12 mouse cellular contexts compared by ENCODE assay signal in the genomic region with DNA sequence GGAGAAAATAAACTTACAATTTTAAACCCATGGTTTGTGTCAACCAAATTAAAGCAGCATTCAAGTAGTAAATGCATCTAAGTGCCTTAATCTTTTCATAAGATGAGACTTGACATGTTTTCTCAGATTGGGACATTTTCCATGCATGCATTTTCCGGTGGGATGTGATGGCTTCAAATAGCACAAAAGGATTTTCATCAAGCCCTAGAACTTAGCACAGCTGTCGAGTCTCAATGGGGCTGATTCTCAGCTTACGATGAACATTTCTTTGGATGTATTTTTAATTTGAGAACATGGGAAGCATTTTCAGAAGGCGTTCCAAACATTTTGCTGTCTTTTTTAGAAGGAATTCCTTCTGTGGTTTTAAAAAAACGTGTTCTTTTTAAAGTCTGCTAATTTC. TPM values are rescaled to one million over a fixed set of nuclear protein-coding genes. Genes with fewer than 3 reads are reported as not detected.
DNase-seq lines count a peak whose midpoint lies in the region; ATAC-seq and TF ChIP-seq lines count a peak whose summit lies in the region.
"Had no signal": no experiment of that assay in that cellular context is flagged by ENCODE, and none has a peak within 500 bp of the region (broad histone marks: within the 10 kb centered on the region; RNA-seq: fewer than 3 reads in every experiment).

No protein-coding gene starts in this region.

- no peaks in the 10 kb centered on the region for H3K9me3 ChIP-seq in G1E (replicated peaks)
- no peaks in the 10 kb centered on the region for H3K9me3 ChIP-seq in limb, embryonic 14.5 days (ENCODE audit: control insufficient read depth, low read length)
- H3K9me3 ChIP-seq: forebrain, embryonic 12.5 days; heart, embryonic 12.5 days had no signal

- peak overlapping the region; percentile 45; the same call in 1 of the 2 replicates for H3K27ac ChIP-seq in limb, embryonic 14.5 days (replicated peaks; ENCODE audit: low read depth, low read length)
- H3K27ac ChIP-seq: forebrain, embryonic 12.5 days had no signal

- TF ChIP-seq CTCF in G1E (IDR thresholded peaks at IDR 0.05; ENCODE audit: low read depth, low read length), result no peak

- WGBS in limb, embryonic 14.5 days, result 39% methylated on average over 5 of the region's 5 CpGs

- no peak for ATAC-seq in G1E (ENCODE audit: extremely low read depth, insufficient number of reproducible peaks, low FRiP score, poor library complexity, severe bottlenecking)
- no peak; the same call in 1 of the 2 replicates for ATAC-seq in limb, embryonic 14.5 days (ENCODE audit: low FRiP score, low read depth)

- no peak for TF ChIP-seq POLR2A in limb, embryonic 14.5 days (IDR thresholded peaks at IDR 0.05; ENCODE audit: borderline replicate concordance, extremely low read depth, insufficient read depth, insufficient read length)

- H3K9ac ChIP-seq in limb, embryonic 14.5 days (ENCODE audit: low read depth, low read length, severe bottlenecking), result no peak overlapping the region
- H3K9ac ChIP-seq: forebrain, embryonic 12.5 days; heart, embryonic 12.5 days had no signal

- H3K4me2 ChIP-seq in limb, embryonic 14.5 days (replicated peaks; ENCODE audit: low read depth, low read length, severe bottlenecking), result 0 out of 2 replicates have a peak overlapping the region, but pooled peaks have one; percentile 1
- H3K4me2 ChIP-seq: forebrain, embryonic 12.5 days; midbrain, embryonic 11.5 days had no signal

- H3K4me3 ChIP-seq in G1E (ENCODE audit: low read depth, low read length), result peak overlapping the region; percentile 23; the same call in 1 of the 2 replicates
- H3K4me3 ChIP-seq in limb, embryonic 14.5 days (replicated peaks; ENCODE audit: low read length), result no peak overlapping the region
- H3K4me3 ChIP-seq: forebrain, embryonic 12.5 days; heart, embryonic 12.5 days had no signal

- no peaks in the 10 kb centered on the region for H3K27me3 ChIP-seq in G1E (ENCODE audit: insufficient read depth, low read length)
- no peaks in the 10 kb centered on the region for H3K27me3 ChIP-seq in limb, embryonic 14.5 days (ENCODE audit: control insufficient read depth, insufficient read depth, low read length)
- H3K27me3 ChIP-seq: forebrain, embryonic 12.5 days; heart, embryonic 12.5 days had no signal

- H3K36me3 ChIP-seq in G1E (replicated peaks), result no peaks in the 10 kb centered on the region
- H3K36me3 ChIP-seq in limb, embryonic 14.5 days (ENCODE audit: control insufficient read depth, insufficient read depth, low read length), result no peaks in the 10 kb centered on the region
- H3K36me3 ChIP-seq: forebrain, embryonic 12.5 days; heart, embryonic 12.5 days had no signal

- peaks cover 7% of the 10 kb centered on the region; the same call in 1 of the 2 replicates for H3K4me1 ChIP-seq in G1E (ENCODE audit: insufficient read depth, low read depth, low read length)
- no peaks in the 10 kb centered on the region for H3K4me1 ChIP-seq in limb, embryonic 14.5 days (ENCODE audit: control insufficient read depth, insufficient read depth, low read length)
- H3K4me1 ChIP-seq: forebrain, embryonic 12.5 days; heart, embryonic 12.5 days had no signal

- intact Hi-C loops in left cerebral cortex, postnatal 14 days (cut with DNase I), result no loop called here

- peak; percentile 1 for DNase-seq in embryo, embryonic 11 days
- DNase-seq in embryo, embryonic 10.5 days (ENCODE audit: low spot score), result no peak
- peak; percentile 3 to 15 for DNase-seq in left cerebral cortex, postnatal 14 days (ENCODE audit: low spot score in 2 of 2)
- no peak for DNase-seq in left cerebral cortex, adult 11 months (ENCODE audit: low spot score)
- no peak for DNase-seq in G1E (ENCODE audit: low spot score)
- DNase-seq in limb, embryonic 14.5 days (ENCODE audit: low spot score), result peak; percentile 33
- no peak for DNase-seq in cerebellum, adult 11-12 months
- DNase-seq in kidney, adult 8-10 months, result no peak
- DNase-seq: cerebellum, adult 8-10 months had no signal

RNA-seq across cellular contexts. Expression of a gene that starts 1.3 kb away (rescaled TPM):
- total RNA-seq in left cerebral cortex, postnatal 14 days (2021), result under 1 TPM; 0.42 to 0.61 TPM
- total RNA-seq in G1E (2014; fragmentation: Nextera tagmentation), result 8.1 and 10.7 TPM in 2 replicates
- total RNA-seq in G1E (2017), result 9.2 and 9.8 TPM in 2 replicates
- 0.14 and 0.19 TPM in 2 replicates for polyA plus RNA-seq in G1E (2012)
- polyA plus RNA-seq in limb, embryonic 14.5 days (2012; rRNA removed), result 3.4 and 7.6 TPM in 2 replicates
- 3.3 and 5.2 TPM in 2 replicates for polyA plus RNA-seq in limb, embryonic 14.5 days (2014; fragmentation: Nextera tagmentation; extraction: Ambion mirVana)

Comparison
In these comparisons a context has a peak if more than half of its experiments do, and no peak if none do; other contexts are left out.
1. DNase-seq: peak in embryo, embryonic 11 days (single experiment), left cerebral cortex, postnatal 14 days (2 of 2) and limb, embryonic 14.5 days (single experiment); none in embryo, embryonic 10.5 days (single experiment), left cerebral cortex, adult 11 months (single experiment), G1E (single experiment), cerebellum, adult 11-12 months (single experiment) and kidney, adult 8-10 months (0 of 2).
2. RNA of a gene that starts 1.3 kb away (total RNA-seq): 8.1 to 10.7 TPM in G1E; 0.42 to 0.61 TPM in left cerebral cortex, postnatal 14 days; every median in the first group is over 4 times any median in the second.